Mouse (Mus musculus) limb, embryonic 14.5 days (tissue): ENCODE measurements around the gene Ank3. TPM values are rescaled to one million over a fixed set of nuclear protein-coding genes. Genes with fewer than 3 reads are reported as not detected.

ENCODE experiments used
- ATAC-seq: fragments of 200-750 bp; cut with Nextera tagmentation; 2 replicates; pipeline ENCODE4 v1.8.0; 2017; ENCODE audit warnings: low read depth, moderate number of reproducible peaks, moderate TSS enrichment; ENCODE audit not compliant: low FRiP score
- DNase-seq: peaks from one replicate; pipeline ENCODE4 v3.0.0-alpha.2; 2015; ENCODE audit warnings: low spot score
- H3K27ac ChIP-seq: fragments of 300-500 bp; sonication (generic); replicated peaks from 2 replicates; pipeline ENCODE4 v1.5.1; 2014; ENCODE audit warnings: low read depth, mild to moderate bottlenecking, low read length, moderate library complexity, mixed read lengths
- H3K27me3 ChIP-seq: fragments of 300-500 bp; sonication (generic); 2 replicates; pipeline ENCODE4 v1.6.1; 2014; ENCODE audit warnings: low read length, mixed read lengths; ENCODE audit not compliant: control insufficient read depth, insufficient read depth
- H3K36me3 ChIP-seq: fragments of 300-500 bp; sonication (generic); 2 replicates; pipeline ENCODE4 v1.6.1; 2014; ENCODE audit warnings: mild to moderate bottlenecking, low read length, moderate library complexity, mixed read lengths; ENCODE audit not compliant: control insufficient read depth, insufficient read depth
- H3K4me1 ChIP-seq: fragments of 300-500 bp; sonication (generic); 2 replicates; pipeline ENCODE4 v1.6.1; 2014; ENCODE audit warnings: antibody characterized with exemption, low read length, mixed read lengths; ENCODE audit not compliant: control insufficient read depth, insufficient read depth
- H3K4me2 ChIP-seq: fragments of 300-500 bp; sonication (generic); replicated peaks from 2 replicates; pipeline ENCODE4 v1.6.1; 2014; ENCODE audit warnings: low read depth, mild to moderate bottlenecking, low read length, moderate library complexity; ENCODE audit not compliant: severe bottlenecking
- H3K4me3 ChIP-seq: fragments of 300-500 bp; sonication (generic); replicated peaks from 2 replicates; pipeline ENCODE4 v1.5.1; 2014; ENCODE audit warnings: low read length
- H3K9ac ChIP-seq: fragments of 300-500 bp; sonication (generic); 2 replicates; pipeline ENCODE4 v1.6.1; 2014; ENCODE audit warnings: mild to moderate bottlenecking, low read depth, low read length, moderate library complexity; ENCODE audit not compliant: severe bottlenecking
- H3K9me3 ChIP-seq: fragments of 300-500 bp; sonication (generic); 2 replicates; pipeline ENCODE4 v1.6.1; 2016; ENCODE audit warnings: low read length; ENCODE audit not compliant: control insufficient read depth
- POLR2A ChIP-seq: fragments of 200-500 bp; IDR thresholded peaks from 2 replicates; pipeline ENCODE4 v1.8.0; 2012; ENCODE audit warnings: inconsistent platforms, mild to moderate bottlenecking, moderate library complexity, borderline replicate concordance; ENCODE audit not compliant: insufficient read depth, insufficient read length; ENCODE audit errors: extremely low read depth
- WGBS: fragments of 180-500 bp; shearing (Covaris S2); extraction: QIAGEN DNeasy Blood & Tissue Kit; methylation state at CpG from one replicate; pipeline ENCODE4 v1.1.7; 2014; 5-methylcytosine and 5-hydroxymethylcytosine counted together
- polyA plus RNA-seq, 2 experiments: library from polyadenylated mRNA; depleted of rRNA in 1 of 2; stranded (reverse) in 1 of 2; unstranded in 1 of 2; fragments of >200 nt; fragmentation: Nextera tagmentation in 1 of 2; extraction: Ambion mirVana in 1 of 2; gene quantifications; 2 replicates each; pipeline versions ENCODE4 v1.2.1 to v1.2.3; 2012 to 2014

The Ank3 gene
- polyA plus RNA-seq, 2 experiments: 14.8 to 25.2 TPM

- Histone ChIP-seq H3K9me3 (no peaks in the 10 kb centered on the region), H3K27ac (no peak overlapping the region), H3K9ac (no peak overlapping the region), H3K4me1 (0 out of 2 replicates have a peak, but pooled peaks cover 7% of the 10 kb centered on the region), H3K27me3 (no peaks in the 10 kb centered on the region), H3K36me3 (no peaks in the 10 kb centered on the region), H3K4me2 (no peak overlapping the region), H3K4me3 (no peak overlapping the region)
- no peak for TF ChIP-seq POLR2A
- 73% methylated on average over 7 of the region's 7 CpGs for WGBS
- DNase-seq (no peak), ATAC-seq (no peak)
These were observed 461.4 kb downstream of the Ank3 start for GRCm38 (mm10) chr10:69859848-69860479.

- ATAC-seq: no peak
- Histone ChIP-seq H3K9ac (no peak overlapping the region), H3K4me1 (0 out of 2 replicates have a peak, but pooled peaks cover 7% of the 10 kb centered on the region), H3K9me3 (no peaks in the 10 kb centered on the region), H3K4me2 (no peak overlapping the region), H3K4me3 (no peak overlapping the region), H3K27me3 (no peaks in the 10 kb centered on the region), H3K27ac (no peak overlapping the region), H3K36me3 (no peaks in the 10 kb centered on the region)
- no peak for DNase-seq
- 40% methylated on average over 8 of the region's 8 CpGs for WGBS
- no peak for TF ChIP-seq POLR2A
These were observed 464.3 kb downstream of the Ank3 start for GRCm38 (mm10) chr10:69862829-69863228.

- ATAC-seq (peak; percentile 68), DNase-seq (peak; percentile 43)
- Histone ChIP-seq H3K4me2 (no peak overlapping the region), H3K27ac (no peak overlapping the region), H3K27me3 (no peaks in the 10 kb centered on the region), H3K36me3 (no peaks in the 10 kb centered on the region), H3K4me3 (no peak overlapping the region), H3K9ac (no peak overlapping the region), H3K4me1 (no peaks in the 10 kb centered on the region), H3K9me3 (no peaks in the 10 kb centered on the region)
- WGBS: 15% methylated on average over 5 of the region's 5 CpGs
- no peak for TF ChIP-seq POLR2A
These were observed 471.8 kb downstream of the Ank3 start for GRCm38 (mm10) chr10:69870348-69870747.

GRCm38 (mm10) chr10:69870947-69871346 is 472.4 kb downstream of the Ank3 start:
- TF ChIP-seq POLR2A: no peak
- DNase-seq (no peak), ATAC-seq (no peak)
- Histone ChIP-seq H3K4me2 (no peak overlapping the region), H3K4me3 (no peak overlapping the region), H3K9ac (no peak overlapping the region), H3K4me1 (no peaks in the 10 kb centered on the region), H3K36me3 (no peaks in the 10 kb centered on the region), H3K27ac (no peak overlapping the region), H3K9me3 (no peaks in the 10 kb centered on the region), H3K27me3 (no peaks in the 10 kb centered on the region)
- 89% methylated on average over 14 of the region's 14 CpGs for WGBS

GRCm38 (mm10) chr10:69872182-69872741 is 473.7 kb downstream of the Ank3 start:
- 54% methylated on average over 10 of the region's 10 CpGs for WGBS
- H3K36me3 ChIP-seq: no peaks in the 10 kb centered on the region
- no peak for TF ChIP-seq POLR2A
- peak overlapping the region; percentile 44 for H3K27ac ChIP-seq
- H3K4me1 ChIP-seq: no peaks in the 10 kb centered on the region
- H3K9me3 ChIP-seq: no peaks in the 10 kb centered on the region
- H3K4me2 ChIP-seq: no peak overlapping the region
- no peak overlapping the region for H3K9ac ChIP-seq
- no peaks in the 10 kb centered on the region for H3K27me3 ChIP-seq
- no peak overlapping the region for H3K4me3 ChIP-seq
- DNase-seq (peak; percentile 54), ATAC-seq (0 out of 2 replicates have a peak, but pooled peaks have one; percentile 15)
